ENCODE assay signal across 31 mouse cellular contexts in the genomic region with DNA sequence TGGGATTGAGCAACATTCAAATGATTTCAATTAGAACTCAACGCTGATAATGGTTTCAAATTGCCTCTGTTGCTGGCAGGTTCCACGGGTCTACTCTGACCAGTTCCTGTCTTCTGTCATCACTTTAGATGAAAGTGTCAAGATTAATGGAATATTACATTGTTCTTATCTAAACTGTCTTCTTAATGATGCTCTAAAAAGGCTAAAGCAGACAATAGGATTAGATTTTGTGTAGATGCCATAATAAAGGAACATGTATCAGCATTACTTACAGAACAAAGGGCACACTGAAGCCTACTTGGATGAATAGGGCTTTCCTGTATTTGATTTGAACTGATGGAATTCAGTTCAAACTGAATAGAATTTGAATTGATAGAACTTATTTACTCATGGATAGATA.
"Had no signal": no experiment of that assay in that cellular context is flagged by ENCODE, and none has a peak within 500 bp of the region (broad histone marks: within the 10 kb centered on the region; RNA-seq: fewer than 3 reads in every experiment).

No protein-coding gene starts in this region.

- ATAC-seq: liver, embryonic 12.5 days; lung, postnatal 0 days; midbrain, embryonic 13.5 days; midbrain, embryonic 15.5 days; midbrain, embryonic 16.5 days had no signal

- H3K4me2 ChIP-seq: limb, embryonic 12.5 days; limb, embryonic 13.5 days; limb, embryonic 15.5 days; liver, embryonic 11.5 days; liver, embryonic 12.5 days; liver, embryonic 13.5 days; liver, embryonic 15.5 days; lung, embryonic 14.5 days; lung, embryonic 15.5 days; midbrain, embryonic 11.5 days; midbrain, embryonic 12.5 days; midbrain, embryonic 13.5 days; midbrain, embryonic 15.5 days had no signal

- H3K9me3 ChIP-seq: limb, embryonic 10.5 days; limb, embryonic 12.5 days; limb, embryonic 13.5 days; limb, embryonic 15.5 days; liver, embryonic 12.5 days; liver, embryonic 13.5 days; liver, embryonic 15.5 days; lung, embryonic 15.5 days; midbrain, embryonic 10.5 days; midbrain, embryonic 12.5 days; midbrain, embryonic 13.5 days; midbrain, embryonic 15.5 days had no signal

- H3K27ac ChIP-seq: left cerebral cortex, adult 2 months; limb, embryonic 10.5 days; limb, embryonic 12.5 days; limb, embryonic 13.5 days; limb, embryonic 15.5 days; liver, embryonic 12.5 days; liver, embryonic 13.5 days; liver, embryonic 14.5 days; liver, embryonic 15.5 days; lung, embryonic 15.5 days; macrophage; midbrain, embryonic 10.5 days; midbrain, embryonic 12.5 days; midbrain, embryonic 13.5 days; midbrain, embryonic 15.5 days had no signal

- H3K9ac ChIP-seq: limb, embryonic 12.5 days; limb, embryonic 13.5 days; limb, embryonic 15.5 days; liver, embryonic 12.5 days; liver, embryonic 13.5 days; liver, embryonic 14.5 days; liver, embryonic 15.5 days; lung, embryonic 14.5 days; lung, embryonic 15.5 days; midbrain, embryonic 12.5 days; midbrain, embryonic 13.5 days; midbrain, embryonic 15.5 days had no signal

- H3K27me3 ChIP-seq: limb, embryonic 12.5 days; limb, embryonic 13.5 days; limb, embryonic 15.5 days; liver, embryonic 12.5 days; liver, embryonic 13.5 days; liver, embryonic 15.5 days; lung, embryonic 15.5 days; megakaryocyte, embryonic 14.5 days; midbrain, embryonic 12.5 days; midbrain, embryonic 13.5 days; midbrain, embryonic 15.5 days had no signal

- H3K4me1 ChIP-seq: limb, embryonic 10.5 days; limb, embryonic 12.5 days; limb, embryonic 13.5 days; limb, embryonic 15.5 days; liver, embryonic 12.5 days; liver, embryonic 13.5 days; liver, embryonic 15.5 days; lung, embryonic 15.5 days; megakaryocyte, embryonic 14.5 days; midbrain, embryonic 10.5 days; midbrain, embryonic 12.5 days; midbrain, embryonic 13.5 days; midbrain, embryonic 15.5 days had no signal

- DNase-seq: left cerebral cortex, postnatal 4 days; liver; liver, embryonic 13.5 days; lung, adult 18-20 months; lung, adult 2 months; lung, embryonic 14.5 days; lung, postnatal 10 days; lung, postnatal 14 days; lung, postnatal 36 days; lung, postnatal 4 days; midbrain, embryonic 14.5 days had no signal

- H3K36me3 ChIP-seq: limb, embryonic 10.5 days; limb, embryonic 12.5 days; limb, embryonic 13.5 days; limb, embryonic 15.5 days; liver, embryonic 12.5 days; liver, embryonic 13.5 days; liver, embryonic 15.5 days; lung, embryonic 15.5 days; midbrain, embryonic 10.5 days; midbrain, embryonic 12.5 days; midbrain, embryonic 13.5 days; midbrain, embryonic 15.5 days had no signal

- H3K4me3 ChIP-seq: left cerebral cortex, adult 2 months; limb, embryonic 10.5 days; limb, embryonic 12.5 days; limb, embryonic 13.5 days; limb, embryonic 15.5 days; liver, embryonic 12.5 days; liver, embryonic 13.5 days; liver, embryonic 15.5 days; lung, embryonic 15.5 days; megakaryocyte, embryonic 14.5 days; midbrain, embryonic 10.5 days; midbrain, embryonic 12.5 days; midbrain, embryonic 13.5 days; midbrain, embryonic 15.5 days; myocyte had no signal
